Mouse (Mus musculus): ENCODE data around the gene Sac3d1.

Gene Sac3d1

DNA sequence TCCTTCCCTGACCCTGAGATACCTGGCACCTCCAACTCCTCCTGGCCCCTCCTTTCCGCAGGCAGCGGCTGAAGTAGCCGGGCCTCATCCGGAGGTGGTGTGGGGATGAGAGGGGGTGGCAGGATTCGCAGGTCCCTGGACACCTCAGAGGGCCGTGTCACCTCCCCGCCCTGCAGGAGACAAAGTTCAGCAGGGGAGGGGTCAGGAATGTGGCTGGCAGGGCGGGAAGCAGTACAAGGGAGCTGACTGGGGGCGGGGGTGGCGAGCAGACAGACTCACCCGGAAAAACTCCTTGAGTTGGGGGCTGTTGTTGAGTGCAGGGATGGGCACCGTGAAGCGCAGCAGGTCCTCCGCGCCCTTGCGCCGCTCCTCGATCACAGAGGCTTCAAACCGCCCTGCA, 3.3 kb upstream of the Sac3d1 start:
- peak; percentile 60 for DNase-seq (ENCODE audit: low read depth, low spot score)

DNA sequence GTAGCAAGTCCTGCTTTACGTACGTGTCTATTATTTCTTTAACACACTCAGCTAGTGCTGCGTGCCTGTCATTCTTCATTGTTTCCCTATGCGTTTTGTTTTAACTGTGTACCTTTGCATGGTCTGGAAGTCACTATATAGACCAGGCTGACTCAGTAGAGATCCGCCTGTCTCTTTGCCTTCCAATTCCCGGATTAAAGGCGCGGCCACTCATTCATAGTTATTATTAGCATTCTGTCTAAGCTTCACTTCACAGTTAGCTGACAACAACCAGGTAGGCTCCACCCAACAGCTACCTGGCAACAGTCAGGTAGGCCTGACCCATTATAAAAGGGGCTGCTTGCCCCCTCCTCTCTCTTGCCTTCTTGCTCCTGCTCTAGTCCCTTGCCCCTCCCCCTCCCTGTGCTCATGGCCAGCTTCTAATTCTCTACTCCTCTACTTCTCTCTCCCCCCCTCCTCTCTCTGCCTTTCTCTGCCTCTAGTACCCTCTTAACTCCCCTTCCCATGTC, 281 bp upstream of the Sac3d1 start:
- no peak for DNase-seq (ENCODE audit: low read depth, low spot score)

DNA sequence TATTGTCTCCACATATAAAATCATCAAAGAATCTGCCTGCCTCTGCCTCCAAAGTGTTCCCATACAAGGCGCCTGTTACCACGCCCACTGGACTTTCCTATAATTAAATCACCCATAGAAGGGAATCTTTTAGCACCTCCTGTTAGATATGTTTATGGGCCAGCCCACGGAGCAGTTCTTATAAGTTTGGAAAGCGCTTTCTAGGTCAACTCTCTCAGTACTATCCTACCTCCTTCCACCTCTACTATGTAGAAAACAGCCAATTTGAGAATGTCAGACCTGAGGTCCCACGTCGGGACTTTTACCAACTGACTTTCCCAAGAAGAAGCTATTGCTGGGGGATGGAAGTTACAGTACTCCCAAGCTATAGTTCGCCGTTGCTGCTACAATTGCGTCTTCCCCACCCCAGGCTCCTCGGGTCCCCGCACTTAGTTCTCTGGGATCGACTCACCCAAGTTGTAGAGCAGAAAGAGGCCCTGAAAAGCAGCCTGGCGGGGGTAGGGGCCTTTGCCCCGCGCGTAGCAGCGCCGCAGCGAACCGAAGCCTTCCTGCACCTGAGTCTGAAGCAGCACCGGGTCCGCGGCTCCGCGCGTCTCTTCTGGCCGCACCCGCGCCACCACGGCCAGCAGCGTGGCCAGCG, 984 bp downstream of the Sac3d1 start:
- no peak for DNase-seq (ENCODE audit: low read depth, low spot score)

DNA sequence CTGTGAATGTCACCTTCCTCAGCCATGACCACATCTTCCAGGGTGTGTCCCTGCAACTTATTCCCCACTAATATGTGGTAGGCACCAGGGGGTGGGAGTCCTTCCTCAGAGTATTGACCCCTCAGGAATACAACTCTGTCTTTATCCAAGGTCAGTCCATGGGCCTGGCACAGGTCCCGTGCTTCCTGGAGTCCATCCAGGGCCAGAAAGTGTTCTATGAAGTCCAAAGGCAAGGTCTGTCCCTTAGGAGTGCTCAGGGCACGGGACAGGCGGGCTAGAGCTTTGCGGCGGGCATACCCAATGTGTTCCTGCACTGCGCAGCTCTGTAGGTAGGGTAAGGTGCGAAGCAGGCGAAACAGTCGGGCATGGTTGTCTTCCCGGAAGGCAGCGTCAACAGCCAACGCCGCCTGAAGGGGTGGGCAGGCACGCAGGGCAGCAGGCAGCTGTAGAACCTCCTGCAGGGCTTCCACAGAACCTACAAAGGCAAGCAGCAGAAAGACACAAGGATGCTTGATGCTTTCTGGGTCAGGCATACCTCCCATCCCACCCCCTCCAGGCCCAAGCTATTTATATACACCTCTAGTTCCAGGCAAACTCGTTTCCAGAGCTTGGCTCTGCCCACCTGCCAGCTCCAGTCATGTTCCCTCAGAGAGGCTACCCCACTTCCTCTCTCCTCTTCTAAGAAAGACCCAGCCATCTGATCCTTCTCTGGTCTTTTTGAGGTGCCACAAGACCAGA, 2.2 kb downstream of the Sac3d1 start:
- no peak for DNase-seq (ENCODE audit: low read depth, low spot score)

DNA sequence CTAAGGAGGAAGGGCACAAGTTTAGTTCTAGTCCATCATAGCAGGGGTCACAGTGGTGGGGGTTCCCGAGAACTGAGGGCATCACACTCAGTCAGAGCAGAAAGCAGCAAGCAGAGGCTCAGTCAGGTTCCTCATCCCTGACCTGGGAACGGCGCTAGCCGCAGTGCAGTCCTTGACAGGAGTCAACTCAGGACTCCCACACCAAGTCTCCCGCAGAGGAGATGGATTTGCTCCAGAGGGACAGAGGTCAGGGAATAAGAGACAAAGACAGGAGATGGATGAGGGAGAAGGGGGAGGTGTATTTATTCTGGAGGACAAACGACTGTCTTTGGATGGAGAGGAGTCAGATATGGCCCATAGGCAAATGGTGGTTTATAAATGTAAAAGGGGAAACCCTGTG, 5.3 kb downstream of the Sac3d1 start:
- no peak for DNase-seq (ENCODE audit: low read depth, low spot score)

DNA sequence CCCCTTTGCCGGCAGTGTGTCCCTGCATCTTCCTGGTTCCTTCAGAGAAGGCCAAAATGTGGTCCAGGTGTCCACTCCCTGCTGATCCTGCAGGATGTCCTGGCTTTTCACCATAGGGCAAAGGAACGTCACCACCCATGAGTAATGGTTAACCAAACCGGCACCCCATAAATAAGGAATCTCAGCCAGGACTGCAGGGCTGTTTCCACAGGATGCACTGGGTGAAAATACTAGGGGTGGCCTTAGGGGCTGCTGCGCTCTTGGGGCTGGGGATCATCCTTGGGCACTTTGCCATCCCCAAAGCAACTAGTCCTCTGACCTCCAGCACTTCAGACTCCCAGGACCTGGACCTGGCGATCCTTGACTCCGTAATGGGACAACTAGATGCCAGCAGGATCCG, 12.9 kb downstream of the Sac3d1 start, which contains the start of gene Naaladl1:
Naaladl1 (plus strand) TSS at position 197 of the 400 bp plus-strand sequence.
- DNase-seq (ENCODE audit: low read depth, low spot score) = no peak

DNA sequence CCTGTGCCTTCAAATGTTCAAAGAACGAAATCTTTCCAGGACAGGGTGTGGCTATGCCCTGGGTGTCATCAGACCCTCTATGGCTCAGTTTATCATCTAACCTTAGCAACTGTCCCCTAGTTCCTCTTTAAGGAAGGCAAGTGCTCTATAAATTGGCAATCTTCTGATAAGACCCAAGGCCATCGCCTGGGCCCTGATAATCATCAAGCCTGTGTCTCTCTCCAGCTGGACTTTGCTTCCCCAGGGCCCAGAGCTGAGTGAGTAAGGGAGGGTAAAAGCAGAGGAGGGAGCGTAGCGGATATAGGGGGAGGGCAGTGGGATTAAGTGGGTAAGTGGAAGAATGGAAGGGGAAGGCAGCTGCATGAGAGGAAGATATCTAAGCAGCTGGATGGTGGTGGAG, 14.0 kb downstream of the Sac3d1 start:
- no peak for DNase-seq (ENCODE audit: low read depth, low spot score)

DNA sequence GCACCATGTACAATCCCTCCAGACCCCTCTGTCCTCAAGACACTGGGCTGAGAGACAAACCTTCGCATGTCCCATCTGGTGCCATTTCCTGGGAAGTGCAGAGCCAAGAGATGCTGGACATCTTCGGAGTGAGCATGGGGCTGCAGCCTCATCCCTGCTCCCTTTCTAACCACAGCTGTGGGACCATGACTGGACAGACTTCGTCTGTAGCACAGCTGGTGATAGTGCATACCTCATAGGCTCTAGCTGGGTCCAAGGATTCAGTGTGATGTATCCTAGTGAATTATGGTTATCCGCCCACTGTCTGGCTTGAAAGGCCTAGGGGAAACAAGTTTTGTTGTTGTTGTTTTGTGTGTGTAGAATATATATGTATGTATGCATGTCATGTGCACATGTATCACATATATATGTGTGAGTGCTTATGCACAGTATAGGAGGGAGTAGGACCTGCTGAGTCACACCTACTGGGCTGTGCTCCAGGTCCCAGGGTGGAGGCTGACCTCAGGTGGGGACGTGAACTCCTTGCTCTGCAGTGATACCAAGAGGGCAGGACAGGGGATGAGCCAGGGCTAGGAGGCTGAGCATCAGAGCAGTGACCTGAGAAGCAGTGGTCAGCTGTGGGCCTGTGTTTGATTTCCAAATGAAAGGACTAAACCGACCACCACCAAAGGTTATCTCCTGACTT, 16.1 kb downstream of the Sac3d1 start:
- DNase-seq (ENCODE audit: low read depth, low spot score) = no peak

DNA sequence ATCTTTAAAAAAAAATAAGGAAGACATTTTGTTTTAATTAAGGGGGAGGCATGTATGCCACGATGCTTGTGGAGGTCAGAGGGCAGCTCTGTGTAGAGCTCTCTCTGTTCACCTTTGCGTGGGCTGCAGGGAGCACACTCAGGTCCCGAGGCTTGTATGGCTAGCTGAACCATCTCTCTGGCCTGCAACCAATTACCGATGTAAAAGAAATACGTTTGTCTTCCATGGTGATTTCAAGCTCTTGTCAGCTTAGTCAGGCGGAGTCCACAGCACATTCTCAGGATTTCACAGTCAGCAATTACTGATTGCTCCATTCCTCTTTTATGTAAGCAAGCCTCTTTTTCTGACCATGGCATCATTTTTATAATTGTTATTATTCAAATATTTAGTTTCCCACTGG, 17.3 kb downstream of the Sac3d1 start:
- no peak for DNase-seq (ENCODE audit: low read depth, low spot score)

DNA sequence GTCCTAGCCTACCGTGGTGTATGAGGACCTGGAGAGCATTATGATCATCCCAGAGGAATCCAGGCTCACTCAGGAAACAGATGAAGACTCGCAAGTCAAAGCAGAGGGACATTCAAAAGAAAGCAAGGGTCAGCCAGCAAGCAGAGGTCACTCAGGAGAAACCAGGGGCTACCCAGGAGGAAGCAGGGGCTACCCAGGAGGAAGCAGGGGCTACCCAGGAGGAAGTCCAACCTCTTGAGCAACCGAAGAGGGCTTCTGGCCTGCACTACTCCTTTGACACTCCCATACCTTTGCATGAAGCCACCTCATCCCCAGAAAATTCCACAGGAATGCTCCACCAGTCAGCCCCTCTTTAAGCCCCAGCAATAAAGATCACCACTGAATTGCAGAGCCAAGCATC, 20.6 kb downstream of the Sac3d1 start:
- no peak for DNase-seq (ENCODE audit: low read depth, low spot score)

DNA sequence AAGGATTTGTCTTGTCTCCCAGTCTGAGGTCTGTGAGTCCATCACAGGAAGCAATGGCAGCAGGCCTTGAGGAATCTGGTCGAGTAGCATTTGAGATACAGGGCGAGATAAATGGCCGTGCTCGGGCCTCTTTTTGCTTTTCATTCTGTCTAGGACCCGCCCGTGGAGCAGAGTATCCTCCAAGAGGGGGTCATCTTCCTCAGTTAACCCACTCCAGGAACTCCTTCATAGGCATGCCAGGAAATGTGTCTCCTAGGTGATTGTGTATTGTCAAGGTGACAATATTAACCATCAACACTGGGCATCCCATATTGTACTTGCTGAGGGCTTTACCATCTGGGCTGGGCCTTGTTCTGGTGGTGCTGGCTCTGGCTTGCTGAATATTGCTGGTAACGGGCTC, 24.3 kb downstream of the Sac3d1 start, which contains the start of gene AC131692.1:
AC131692.1 (plus strand) TSS at position 301 of the 400 bp plus-strand sequence.
- DNase-seq (ENCODE audit: low read depth, low spot score) = no peak

DNA sequence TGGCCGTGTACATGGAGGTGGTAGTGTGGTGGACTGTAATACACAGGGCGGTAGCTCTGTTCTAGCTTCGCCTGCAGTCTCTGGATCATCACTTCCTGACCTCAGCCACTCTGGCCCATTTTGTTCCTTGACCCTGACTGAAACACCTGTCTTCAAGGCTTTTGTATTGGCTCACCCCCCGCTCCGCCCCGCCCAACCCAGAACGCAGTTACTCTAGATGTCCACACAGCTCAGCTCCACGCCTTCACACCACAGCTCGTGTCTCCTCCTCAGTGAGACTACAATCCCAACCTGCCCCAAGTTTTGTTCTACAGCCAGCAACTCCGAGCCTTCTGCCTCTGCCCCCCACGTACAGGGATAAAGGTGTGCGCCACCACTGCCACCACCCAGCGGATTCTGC, 29.6 kb downstream of the Sac3d1 start:
- peak; percentile 58 for DNase-seq (ENCODE audit: low read depth, low spot score)

DNA sequence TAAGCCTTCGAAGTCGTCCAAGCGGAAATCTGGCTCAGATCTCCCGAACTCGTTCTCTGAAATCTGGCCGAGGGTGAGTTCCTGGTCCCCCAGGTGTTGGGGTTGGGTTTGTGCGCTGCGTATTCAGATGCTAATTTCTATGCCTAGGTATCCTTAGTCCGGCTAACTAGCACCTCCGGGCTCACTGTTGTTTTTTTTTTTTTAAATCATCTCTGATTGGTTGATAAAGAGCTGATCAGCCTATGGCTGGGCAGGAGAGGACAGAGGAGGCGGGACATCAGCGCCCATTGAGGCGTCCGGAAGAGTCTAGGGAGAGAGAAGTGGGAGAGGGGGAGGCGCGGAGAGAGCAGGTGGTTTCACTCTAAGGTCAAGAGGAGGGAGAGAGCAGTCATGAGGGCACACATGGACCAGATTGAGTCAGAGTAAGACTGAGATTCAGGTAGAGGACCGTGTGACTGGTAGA, 33.0 kb downstream of the Sac3d1 start:
- peak; percentile 96 for DNase-seq (ENCODE audit: low read depth, low spot score)

DNA sequence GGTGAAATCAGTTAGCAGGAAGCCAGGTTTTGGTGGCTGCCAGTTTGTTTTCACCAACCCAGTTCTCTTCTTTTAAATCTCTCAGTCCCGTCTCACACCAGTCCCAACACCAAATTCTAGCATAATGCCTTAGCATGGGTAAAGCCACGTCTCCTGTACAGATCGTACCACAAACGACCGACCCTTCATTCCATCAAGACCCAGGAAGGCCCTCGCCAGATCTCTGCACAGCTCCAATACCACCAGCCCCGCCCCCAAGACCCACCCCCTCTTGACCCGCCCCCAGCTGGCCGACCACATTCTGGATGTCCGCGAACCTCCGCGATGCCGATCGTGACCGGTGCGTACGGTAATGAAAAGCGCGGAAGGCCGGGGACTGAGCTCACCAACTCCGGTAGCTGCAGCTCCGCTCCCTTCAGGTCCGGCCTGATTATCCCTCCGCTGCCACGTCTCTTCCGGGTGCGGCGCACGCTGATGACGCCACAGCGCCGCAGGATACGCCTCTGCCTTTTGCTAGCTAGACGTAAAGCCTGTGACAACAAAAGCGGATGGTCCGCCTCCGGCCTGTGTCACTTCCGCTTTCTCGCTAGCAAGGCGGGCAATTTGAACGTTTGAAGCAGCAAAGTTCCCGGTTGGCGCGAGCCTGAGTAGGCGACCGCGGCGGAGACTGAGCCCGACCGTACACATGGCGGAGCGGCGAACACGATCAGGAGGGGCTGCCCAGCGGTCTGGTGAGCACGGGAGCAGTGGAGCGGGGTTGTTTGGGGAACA, 33.8 kb downstream of the Sac3d1 start, which contains the start of the genes Zfpl1 and Cdca5:
Zfpl1 (minus strand) TSS at position 479 of the 771 bp plus-strand sequence.
Cdca5 (plus strand) TSS at position 506 of the 771 bp plus-strand sequence.
- DNase-seq (ENCODE audit: low read depth, low spot score) = peak; percentile 99

DNA sequence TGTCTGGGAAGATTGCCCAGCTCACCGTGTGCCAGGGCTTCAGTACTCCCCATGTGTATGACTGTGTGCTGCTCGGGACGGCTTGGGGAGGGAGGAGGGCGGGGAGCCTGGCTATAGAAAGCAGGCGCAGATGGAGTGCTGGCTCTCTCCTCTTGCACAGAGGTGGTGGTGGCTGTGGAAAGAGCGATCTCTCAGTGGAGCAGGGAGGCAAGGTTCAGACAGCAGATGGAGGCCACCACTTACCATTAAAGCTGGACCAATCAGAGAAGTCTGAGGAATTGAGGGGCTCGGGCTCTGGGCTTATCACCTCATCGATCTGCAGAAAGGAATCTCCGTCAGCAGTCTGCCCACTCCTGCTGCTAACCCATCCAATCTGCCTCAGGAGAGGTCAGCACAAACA, 36.3 kb downstream of the Sac3d1 start, which contains the start of gene Gm28374:
Gm28374 (minus strand) TSS at position 101 of the 400 bp plus-strand sequence.
- no peak for DNase-seq (ENCODE audit: low read depth, low spot score)

DNA sequence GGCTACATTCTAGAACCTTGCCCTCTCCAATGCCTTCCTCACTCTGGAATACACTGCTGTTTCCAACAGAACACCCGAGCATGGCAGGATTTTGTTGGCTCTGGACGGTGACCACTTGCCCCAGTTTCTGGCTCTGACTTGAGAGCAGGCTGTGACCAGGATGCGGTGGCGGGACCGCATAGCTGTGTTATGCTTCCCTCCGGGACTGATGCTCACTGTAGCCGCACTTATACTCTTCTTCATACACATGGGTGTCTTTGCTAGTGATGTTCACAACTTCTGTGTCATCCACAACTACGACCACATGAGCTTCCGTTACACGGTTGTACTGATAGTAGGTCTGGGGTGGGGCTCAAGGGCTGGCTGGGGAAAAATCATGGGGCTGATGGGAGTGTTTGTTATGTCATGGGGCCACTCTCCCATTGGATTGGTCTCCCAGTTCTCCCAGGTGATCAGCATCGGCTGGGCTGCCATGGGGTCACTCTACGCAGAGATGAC, 38.4 kb downstream of the Sac3d1 start, which contains the start of gene Tmem262:
Tmem262 (plus strand) TSS at position 51 of the 498 bp plus-strand sequence.
- DNase-seq (ENCODE audit: low read depth, low spot score) = no peak

DNA sequence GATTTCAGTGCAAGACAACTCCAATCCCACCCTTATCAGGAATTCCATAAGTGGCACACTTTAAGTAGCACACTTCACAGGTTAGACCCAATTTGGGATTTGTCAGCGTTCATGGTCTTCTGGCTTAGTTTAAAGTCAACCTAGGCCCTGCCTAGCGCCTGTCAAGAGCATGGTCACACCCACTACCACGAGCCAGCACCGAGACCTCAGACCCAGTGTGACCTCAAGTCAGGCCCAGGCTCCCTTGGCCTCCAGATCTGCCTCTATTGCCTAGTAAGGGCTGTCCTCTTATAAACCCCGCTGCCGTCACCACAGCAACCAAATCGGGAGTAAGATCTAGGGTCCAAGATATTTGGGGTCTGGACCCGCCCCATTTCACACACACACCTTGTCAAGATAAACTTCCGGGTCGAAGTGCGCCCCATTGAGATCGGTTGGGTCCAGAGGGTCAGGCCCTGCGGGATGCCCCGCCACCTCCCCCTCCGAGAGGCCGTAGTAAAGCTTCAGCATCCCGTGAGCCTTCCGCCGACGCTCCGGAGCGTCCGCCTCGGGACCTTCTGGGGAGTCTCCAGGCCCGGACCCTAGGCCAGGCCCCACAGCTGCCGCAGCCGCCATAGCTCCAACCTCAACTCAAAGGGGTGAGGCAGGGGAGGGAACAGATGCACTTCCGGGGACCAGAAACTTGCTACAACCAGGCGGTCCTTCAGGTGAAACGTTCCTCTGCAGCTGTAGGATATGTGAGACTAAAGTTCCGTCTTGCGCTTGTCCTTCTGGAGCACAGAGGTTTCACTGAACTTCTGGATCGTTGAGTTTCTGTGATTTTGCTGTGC, 41.7 kb downstream of the Sac3d1 start, which contains the start of gene Vps51:
Vps51 (minus strand) TSS at position 668 of the 830 bp plus-strand sequence.
- peak; percentile 96 for DNase-seq (ENCODE audit: low read depth, low spot score)

DNA sequence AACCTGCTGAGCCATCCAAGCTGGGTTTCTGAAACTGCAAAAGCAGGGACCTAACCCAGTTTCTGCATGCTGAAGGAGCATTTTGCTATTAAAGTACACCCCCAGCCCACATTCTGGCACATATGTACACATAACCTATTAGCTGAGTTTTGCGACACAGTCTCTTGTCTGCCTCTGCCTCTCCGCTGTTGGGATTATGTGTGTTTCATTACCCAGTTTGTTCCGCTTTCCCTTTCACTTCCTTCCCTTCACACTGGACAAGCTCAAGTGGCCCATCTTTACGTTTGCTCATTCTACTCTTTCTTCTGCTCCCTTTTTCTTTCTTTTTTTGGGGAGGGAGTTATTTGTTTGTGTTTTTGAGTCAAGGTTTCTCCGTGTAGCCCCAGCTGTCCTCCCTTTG, 44.6 kb downstream of the Sac3d1 start:
- DNase-seq (ENCODE audit: low read depth, low spot score) = no peak

DNA sequence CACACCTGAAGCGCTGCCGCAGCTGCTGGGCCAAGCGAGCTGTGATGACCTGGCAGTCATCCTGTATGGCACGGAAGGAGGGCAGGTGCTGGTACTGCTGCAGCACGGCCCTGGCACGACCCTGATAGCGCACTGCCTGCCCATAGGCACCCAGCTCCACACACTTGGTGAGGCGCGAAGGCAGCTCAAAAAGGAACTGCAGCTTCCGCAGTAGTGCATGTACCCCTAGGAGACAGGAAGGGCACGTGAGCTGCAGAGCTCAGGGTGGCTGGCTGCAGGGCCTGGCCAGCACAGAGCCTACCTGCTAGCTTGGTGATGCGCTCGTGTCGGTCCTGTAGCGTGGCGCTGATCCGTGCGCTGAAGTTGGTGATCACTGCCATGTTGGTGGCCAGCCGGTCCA, 47.2 kb downstream of the Sac3d1 start:
- DNase-seq (ENCODE audit: low read depth, low spot score) = no peak

Data from ZHBTc4 (cell line).